Mouse (Mus musculus) megakaryocyte, embryonic 14.5 days (primary cell): ENCODE results near the gene Rbm15.
"Not testable (repeated sequence)": the region's sequence is repeated elsewhere in the genome, so short reads cannot be mapped to it uniquely, and the experiment has no call there.

Experiments used
- FLI1 ChIP-seq: IDR thresholded peaks from 2 replicates; pipeline ENCODE4 v1.6.1; 2012; ENCODE audit warnings: low read length, inconsistent platforms, mixed read lengths
- GATA1 ChIP-seq: IDR thresholded peaks from 3 replicates; pipeline ENCODE4 v1.6.1; 2012; ENCODE audit warnings: mixed read lengths, low read length, inconsistent platforms, borderline replicate concordance

DNA sequence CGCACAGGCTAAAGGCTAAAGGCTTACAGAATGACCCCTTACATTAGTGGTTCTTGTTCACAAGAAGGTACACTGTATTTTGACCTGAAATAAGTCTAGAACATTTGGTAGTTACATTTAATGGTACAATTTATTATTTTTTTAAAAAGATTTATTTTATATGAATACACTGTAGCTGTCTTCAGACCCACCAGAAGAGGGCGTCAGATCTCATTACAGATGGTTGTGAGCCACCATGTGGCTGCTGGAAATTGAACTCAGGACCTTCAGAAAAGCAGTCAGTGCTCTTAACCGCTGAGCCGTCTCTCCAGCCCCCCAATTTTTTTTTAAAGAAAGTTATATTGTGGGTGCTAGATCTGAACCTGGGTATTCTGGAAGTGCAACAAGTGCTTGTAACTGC, 36.6 kb downstream of the Rbm15 start:
- TF ChIP-seq GATA1, FLI1: not testable (repeated sequence)
